Mouse (Mus musculus) left cerebral cortex, postnatal 25 days (tissue): ENCODE results near the gene Med27. TPM values are rescaled to one million over a fixed set of nuclear protein-coding genes. Genes with fewer than 3 reads are reported as not detected.

ENCODE experiments used
- DNase-seq, 2 experiments: peaks; one replicate each; pipeline ENCODE4 v3.0.0; 2022; ENCODE audit warnings: low spot score in 2 of 2, mixed read lengths in 1 of 2
- intact Hi-C: fragments of 180-260 bp; cut with DNase I; formaldehyde crosslinking; loops from one replicate; pipeline ENCODE4 v1.15.1; 2025
- total RNA-seq, 2 experiments: library from RNA; stranded (reverse); gene quantifications; 2 replicates each; pipeline ENCODE4 v1.2.3; 2021

The Med27 gene
- total RNA-seq, 2 experiments from 2014 or later, result 38.0 to 38.2 TPM

GRCm38 (mm10) chr2:29532173-29532572, 185.6 kb downstream of the Med27 start:
- intact Hi-C loops, result no loop called here
- no peak for DNase-seq

- intact Hi-C loops, result no loop called here
- no peak for DNase-seq
Measured at GRCm38 (mm10) chr2:29532921-29533320, 186.3 kb downstream of the Med27 start.

GRCm38 (mm10) chr2:29535566-29536244, 189.1 kb downstream of the Med27 start:
- DNase-seq, result no peak
- intact Hi-C loops, result no loop called here

- no peak for DNase-seq
- intact Hi-C loops, result no loop called here
Measured at GRCm38 (mm10) chr2:29536481-29536880, 189.9 kb downstream of the Med27 start.

- intact Hi-C loops, result no loop called here
Measured at GRCm38 (mm10) chr2:29537334-29537733, 190.7 kb downstream of the Med27 start.

GRCm38 (mm10) chr2:29542039-29542438, 195.4 kb downstream of the Med27 start:
- intact Hi-C loops, result no loop called here
- DNase-seq, result peak; percentile 54 to 80

More at GRCm38 (mm10) chr2:29537334-29537733, 190.7 kb downstream of the Med27 start:
- no peak for DNase-seq

- intact Hi-C loops, result no loop called here
Measured at GRCm38 (mm10) chr2:29546571-29546970, 200.0 kb downstream of the Med27 start.

GRCm38 (mm10) chr2:29551816-29552585, 205.4 kb downstream of the Med27 start:
- DNase-seq, result no peak
- intact Hi-C loops, result no loop called here

More at GRCm38 (mm10) chr2:29546571-29546970, 200.0 kb downstream of the Med27 start:
- DNase-seq, result no peak

GRCm38 (mm10) chr2:29553945-29554634, 207.5 kb downstream of the Med27 start:
- intact Hi-C loops, result no loop called here
- DNase-seq, result no peak

GRCm38 (mm10) chr2:29558561-29558960, 211.9 kb downstream of the Med27 start:
- DNase-seq, result no peak
- intact Hi-C loops, result no loop called here

GRCm38 (mm10) chr2:29559955-29560354, 213.3 kb downstream of the Med27 start:
- DNase-seq, result no peak
- intact Hi-C loops, result no loop called here

GRCm38 (mm10) chr2:29561468-29561867, 214.8 kb downstream of the Med27 start:
- no peak for DNase-seq
- intact Hi-C loops, result no loop called here

- DNase-seq, result peak; percentile 62 to 92
- intact Hi-C loops, result no loop called here
Measured at GRCm38 (mm10) chr2:29563986-29564385, 217.4 kb downstream of the Med27 start.

- intact Hi-C loops, result no loop called here
- no peak for DNase-seq
Measured at GRCm38 (mm10) chr2:29565570-29566433, 219.2 kb downstream of the Med27 start.

- intact Hi-C loops, result no loop called here
- DNase-seq, result no peak
Measured at GRCm38 (mm10) chr2:29571921-29572700, 225.5 kb downstream of the Med27 start.

- intact Hi-C loops, result no loop called here
- DNase-seq, result no peak
Measured at GRCm38 (mm10) chr2:29572811-29573427, 226.3 kb downstream of the Med27 start.

GRCm38 (mm10) chr2:29573591-29573990, 227.0 kb downstream of the Med27 start:
- no peak for DNase-seq
- intact Hi-C loops, result no loop called here

GRCm38 (mm10) chr2:29574187-29574586, 227.6 kb downstream of the Med27 start:
- intact Hi-C loops, result no loop called here
- DNase-seq, result no peak
